27 mouse cellular contexts compared by ENCODE assay signal in genomic region chr10:32943026-32943425, GRCm38 (mm10). TPM values are rescaled to one million over a fixed set of nuclear protein-coding genes. Genes with fewer than 3 reads are reported as not detected.
"Had no signal": no experiment of that assay in that cellular context is flagged by ENCODE, and none has a peak within 500 bp of the region (broad histone marks: within the 10 kb centered on the region; RNA-seq: fewer than 3 reads in every experiment).

No protein-coding gene starts in this region.

- H3K9me3 ChIP-seq: hindbrain, embryonic 12.5 days; intestine, embryonic 15.5 days; kidney, embryonic 15.5 days; limb, embryonic 10.5 days; limb, embryonic 12.5 days; liver, embryonic 13.5 days; liver, embryonic 15.5 days had no signal

- H3K4me1 ChIP-seq: heart, embryonic 12.5 days; hindbrain, embryonic 10.5 days; hindbrain, embryonic 12.5 days; intestine, embryonic 15.5 days; kidney, embryonic 15.5 days; limb, embryonic 10.5 days; limb, embryonic 12.5 days; liver, embryonic 13.5 days; liver, embryonic 15.5 days had no signal

- H3K27ac ChIP-seq: gastrocnemius, adult 2 months; heart, adult 2 months; hindbrain, embryonic 10.5 days; hindbrain, embryonic 12.5 days; hindbrain, embryonic 14.5 days; intestine, embryonic 15.5 days; kidney, embryonic 15.5 days; kidney, postnatal 0 days; limb, embryonic 10.5 days; limb, embryonic 12.5 days; liver, embryonic 13.5 days; liver, embryonic 15.5 days had no signal

- H3K36me3 ChIP-seq: heart, embryonic 12.5 days; hindbrain, embryonic 10.5 days; hindbrain, embryonic 12.5 days; intestine, embryonic 15.5 days; kidney, embryonic 15.5 days; limb, embryonic 10.5 days; limb, embryonic 12.5 days; liver, embryonic 13.5 days; liver, embryonic 15.5 days had no signal

- DNase-seq: gastrocnemius, adult 2 months; gastrocnemius, postnatal 10 days; gastrocnemius, postnatal 25 days; heart, adult 2 months; heart, postnatal 10 days; heart, postnatal 4 days; kidney, adult 11 months; kidney, adult 2 months; kidney, adult 9 months; kidney, postnatal 14 days; kidney, postnatal 36 days; layer of hippocampus, adult 9-11 months; layer of hippocampus, postnatal 36 days; liver; liver, embryonic 13.5 days had no signal

- H3K4me3 ChIP-seq: gastrocnemius, adult 2 months; heart, adult 2 months; heart, embryonic 12.5 days; hindbrain, embryonic 10.5 days; hindbrain, embryonic 12.5 days; intestine, embryonic 15.5 days; kidney, embryonic 15.5 days; limb, embryonic 10.5 days; limb, embryonic 12.5 days; liver, embryonic 13.5 days; liver, embryonic 15.5 days had no signal

- H3K9ac ChIP-seq: heart, embryonic 12.5 days; hindbrain, embryonic 12.5 days; hindbrain, embryonic 14.5 days; intestine, embryonic 15.5 days; kidney, embryonic 15.5 days; limb, embryonic 12.5 days; liver, embryonic 13.5 days; liver, embryonic 15.5 days had no signal

RNA-seq across cellular contexts. Expression of gene Nkain2, which starts 52.8 kb away (rescaled TPM):
- total RNA-seq: granulocyte monocyte progenitor cell, adult 5-6 weeks; heart, postnatal 25 days had no signal
